11 mouse cellular contexts compared by ENCODE assay signal in genomic region chr10:27222639-27223315, GRCm38 (mm10).
A peak's percentile ranks its signal among the peaks of the same experiment; 100 is the strongest.
DNase-seq lines count a peak whose midpoint lies in the region; ATAC-seq lines count a peak whose summit lies in the region.
"Had no signal": no experiment of that assay in that cellular context is flagged by ENCODE, and none has a peak within 500 bp of the region (broad histone marks: within the 10 kb centered on the region; RNA-seq: fewer than 3 reads in every experiment).

No protein-coding gene starts in this region.

- ATAC-seq in erythroid progenitor cell, adult 5-6 weeks (replicated peaks; ENCODE audit: low FRiP score, poor library complexity, severe bottlenecking) = no peak
- ATAC-seq: activated CD4-positive, CD25-positive, alpha-beta regulatory T cell, adult 4 months; forebrain, embryonic 14.5 days; midbrain, embryonic 13.5 days had no signal

- intact Hi-C loops in gastrocnemius, postnatal 14 days (cut with DNase I; ENCODE audit: low total_unique reads) = no loop called here
- intact Hi-C loops in gastrocnemius, postnatal 36 days (cut with DNase I) = no loop called here
- intact Hi-C loops in heart, postnatal 10 days (cut with DNase I) = no loop called here

- peak; percentile 10 for DNase-seq in gastrocnemius, postnatal 14 days
- DNase-seq in gastrocnemius, postnatal 36 days = no peak
- DNase-seq in layer of hippocampus, adult 9-10 months (ENCODE audit: low spot score) = peak; percentile 24
- no peak for DNase-seq in layer of hippocampus, postnatal 25 days (ENCODE audit: extremely low spot score in 1 of 2, low spot score in 1 of 2)
- peak; percentile 8 for DNase-seq in gastrocnemius, postnatal 25 days
- DNase-seq in heart, postnatal 10 days = peak; percentile 54 to 62
- no peak for DNase-seq in thymus, postnatal 25 days

Comparison
In these comparisons a context has a peak if more than half of its experiments do, and no peak if none do; other contexts are left out.
1. DNase-seq: peak in gastrocnemius, postnatal 14 days (single experiment), layer of hippocampus, adult 9-10 months (single experiment), gastrocnemius, postnatal 25 days (single experiment) and heart, postnatal 10 days (2 of 2); none in gastrocnemius, postnatal 36 days (0 of 2), layer of hippocampus, postnatal 25 days (0 of 2) and thymus, postnatal 25 days (single experiment).